Mouse (Mus musculus): Measurements from ENCODE around the gene Osbpl3.

GRCm38 (mm10) chr6:50498346-50498745 is 42.3 kb upstream of the Osbpl3 start:
- TF ChIP-seq POLR2A (IDR thresholded peaks at IDR 0.05; ENCODE audit: borderline replicate concordance, insufficient read depth, low read length) = no peak
- TF ChIP-seq CTCF (IDR thresholded peaks at IDR 0.05; ENCODE audit: borderline replicate concordance, insufficient read depth, low read depth, low read length) = no peak
